Mouse (Mus musculus) neural tube, embryonic 13.5 days (tissue): ENCODE measurements around the gene Tmem97. TPM values are rescaled to one million over a fixed set of nuclear protein-coding genes. Genes with fewer than 3 reads are reported as not detected.

Experiments used
- ATAC-seq: fragments of 200-750 bp; cut with Nextera tagmentation; 2 replicates; pipeline ENCODE4 v1.8.0; 2017; ENCODE audit warnings: low read depth, mild to moderate bottlenecking, moderate TSS enrichment, moderate library complexity
- H3K27ac ChIP-seq: fragments of 300-500 bp; sonication (generic); replicated peaks from 2 replicates; pipeline ENCODE4 v1.5.1; 2015; ENCODE audit warnings: moderate library complexity, mild to moderate bottlenecking, inconsistent platforms
- H3K27me3 ChIP-seq: fragments of 300-500 bp; sonication (generic); 2 replicates; pipeline ENCODE4 v1.6.1; 2015; ENCODE audit warnings: mild to moderate bottlenecking, inconsistent platforms
- H3K36me3 ChIP-seq: fragments of 300-500 bp; sonication (generic); 2 replicates; pipeline ENCODE4 v1.6.1; 2015; ENCODE audit warnings: mild to moderate bottlenecking, inconsistent platforms
- H3K4me1 ChIP-seq: fragments of 300-500 bp; sonication (generic); replicated peaks from 2 replicates; pipeline ENCODE4 v1.6.1; 2015; ENCODE audit warnings: inconsistent platforms
- H3K4me2 ChIP-seq: fragments of 300-500 bp; sonication (generic); 2 replicates; pipeline ENCODE4 v1.6.1; 2015; ENCODE audit warnings: inconsistent platforms, mild to moderate bottlenecking, moderate library complexity
- H3K4me3 ChIP-seq: fragments of 300-500 bp; sonication (generic); 2 replicates; pipeline ENCODE4 v1.5.1; 2015; ENCODE audit warnings: mild to moderate bottlenecking, inconsistent platforms
- H3K9ac ChIP-seq: fragments of 300-500 bp; sonication (generic); 2 replicates; pipeline ENCODE4 v1.6.1; 2015; ENCODE audit warnings: moderate library complexity, mild to moderate bottlenecking, inconsistent platforms
- H3K9me3 ChIP-seq: fragments of 300-500 bp; sonication (generic); 2 replicates; pipeline ENCODE4 v1.6.1; 2016; ENCODE audit warnings: inconsistent platforms
- WGBS: fragments of 180-500 bp; shearing (Covaris S2); methylation state at CpG from one replicate; pipeline ENCODE4 v1.1.7; 2015; 5-methylcytosine and 5-hydroxymethylcytosine counted together
- polyA plus RNA-seq: library from polyadenylated mRNA; unstranded; fragments of >200 nt; fragmentation: Nextera tagmentation; extraction: Ambion mirVana; gene quantifications from 2 replicates; pipeline ENCODE4 v1.2.1, GENCODE M21; 2015

The Tmem97 gene
- polyA plus RNA-seq, 1 experiment from 2014 or later: 31.5 TPM

DNA sequence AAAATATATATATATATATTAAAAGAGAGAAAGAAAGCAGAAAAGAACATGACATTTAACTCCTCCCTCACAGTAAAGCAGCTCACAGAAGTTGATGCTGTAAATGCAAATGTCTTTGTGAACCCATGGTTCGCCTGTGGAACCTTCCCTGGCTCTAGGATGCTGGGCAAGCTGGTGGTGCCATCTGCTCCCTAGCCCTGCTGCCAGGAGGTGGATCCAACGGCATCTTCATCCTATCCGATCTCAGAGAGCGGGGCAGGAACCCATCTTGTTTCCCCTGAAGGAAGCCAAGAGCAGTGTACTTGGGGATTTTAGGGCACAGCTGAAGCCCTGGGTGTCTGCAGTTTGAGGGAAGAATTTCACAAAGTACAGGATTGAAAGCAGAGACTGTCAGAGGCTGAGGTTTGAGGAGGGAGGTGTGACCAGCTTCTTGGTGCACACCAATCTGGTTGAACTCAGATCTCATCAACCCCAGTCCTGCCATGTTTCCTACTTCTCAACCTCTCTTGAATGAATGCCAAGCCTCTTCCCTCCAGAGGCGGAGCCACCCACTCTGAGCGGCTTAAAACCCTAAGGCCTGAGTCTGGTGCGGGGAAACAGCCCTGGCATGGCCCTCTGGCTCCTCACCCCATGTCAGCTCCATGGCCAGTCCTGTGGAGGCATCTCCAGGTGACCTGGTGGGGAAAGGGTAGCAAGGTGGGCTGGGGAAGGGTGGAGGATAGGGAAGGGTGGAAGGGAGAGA lies 47.5 kb downstream of the Tmem97 start, which contains the start of gene Sebox:
TSS of gene Sebox (plus strand) at position 539 of the 742 bp plus-strand sequence.
- 79% methylated on average over 7 of the region's 7 CpGs for WGBS
- H3K4me2 ChIP-seq: no peak within 1 kb of the TSS
- no peak within 1 kb of the TSS for H3K4me3 ChIP-seq
- no peak for ATAC-seq
- H3K9me3 ChIP-seq: no peaks in the 10 kb centered on the region
- peaks cover 4% of the 10 kb centered on the region for H3K4me1 ChIP-seq
- no peak within 1 kb of the TSS for H3K27ac ChIP-seq
- 0 out of 2 replicates have a peak within 1 kb of the TSS, but pooled peaks have one; percentile 8 for H3K9ac ChIP-seq
- H3K36me3 ChIP-seq: peaks cover 31% of the 10 kb centered on the region
- peaks cover 17% of the 10 kb centered on the region for H3K27me3 ChIP-seq

DNA sequence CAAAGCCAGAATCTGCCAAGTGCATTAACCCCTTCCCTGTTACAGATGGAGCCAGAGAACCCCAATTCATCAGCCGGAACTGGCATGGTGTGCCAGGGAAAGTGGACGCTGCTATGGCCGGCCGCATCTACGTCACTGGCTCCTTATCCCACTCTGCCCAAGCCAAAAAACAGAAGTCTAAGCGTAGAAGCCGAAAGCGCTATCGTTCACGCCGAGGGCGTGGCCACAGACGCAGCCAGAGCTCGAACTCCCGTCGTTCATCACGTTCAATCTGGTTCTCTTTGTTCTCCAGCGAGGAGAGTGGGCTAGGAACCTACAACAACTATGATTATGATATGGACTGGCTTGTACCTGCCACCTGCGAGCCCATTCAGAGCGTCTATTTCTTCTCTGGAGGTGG lies 49.0 kb downstream of the Tmem97 start:
- Histone ChIP-seq H3K4me2 (no peak overlapping the region), H3K9ac (0 out of 2 replicates have a peak overlapping the region, but pooled peaks have one; percentile 31), H3K36me3 (peaks cover 15% of the 10 kb centered on the region), H3K4me1 (peaks cover 12% of the 10 kb centered on the region), H3K9me3 (no peaks in the 10 kb centered on the region), H3K27ac (no peak overlapping the region), H3K27me3 (peaks cover 17% of the 10 kb centered on the region), H3K4me3 (no peak overlapping the region)
- no peak for ATAC-seq
- WGBS: 82% methylated on average over 20 of the region's 20 CpGs

DNA sequence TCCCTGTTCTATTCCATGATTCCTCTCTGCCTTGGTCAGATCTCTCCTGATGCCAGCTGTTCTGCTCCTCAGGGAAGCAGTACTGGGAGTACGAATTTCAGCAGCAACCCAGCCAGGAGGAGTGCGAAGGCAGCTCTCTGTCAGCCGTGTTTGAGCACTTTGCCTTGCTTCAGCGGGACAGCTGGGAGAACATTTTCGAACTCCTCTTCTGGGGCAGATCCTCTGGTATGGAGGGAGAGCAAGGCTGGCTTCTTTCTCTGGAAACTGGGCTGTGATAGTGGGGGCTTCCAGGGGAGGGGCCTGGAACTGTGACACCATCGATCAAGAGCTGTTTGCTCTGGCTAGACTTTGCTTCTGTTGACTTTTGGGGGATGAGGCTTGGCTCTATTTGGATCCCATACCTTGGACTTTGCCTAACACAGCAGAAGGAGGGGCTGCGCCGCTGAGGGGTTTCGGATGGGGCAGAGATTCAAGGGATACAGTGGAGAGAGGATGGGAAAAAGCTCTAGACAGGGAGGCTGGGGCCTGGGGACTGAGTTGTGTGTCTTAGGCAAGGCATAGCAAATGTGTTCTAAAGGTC lies 49.9 kb downstream of the Tmem97 start:
- H3K36me3 ChIP-seq: peaks cover 8% of the 10 kb centered on the region
- H3K27me3 ChIP-seq: peaks cover 21% of the 10 kb centered on the region
- H3K4me1 ChIP-seq: peaks cover 21% of the 10 kb centered on the region
- H3K9me3 ChIP-seq: no peaks in the 10 kb centered on the region
- WGBS: 78% methylated on average over 9 of the region's 9 CpGs
- H3K27ac ChIP-seq: no peak overlapping the region
- H3K9ac ChIP-seq: peak overlapping the region; percentile 50; the same call in 1 of the 2 replicates
- no peak for ATAC-seq
- peak overlapping the region; percentile 31 for H3K4me2 ChIP-seq
- H3K4me3 ChIP-seq: peak overlapping the region; percentile 21; the same call in 1 of the 2 replicates

DNA sequence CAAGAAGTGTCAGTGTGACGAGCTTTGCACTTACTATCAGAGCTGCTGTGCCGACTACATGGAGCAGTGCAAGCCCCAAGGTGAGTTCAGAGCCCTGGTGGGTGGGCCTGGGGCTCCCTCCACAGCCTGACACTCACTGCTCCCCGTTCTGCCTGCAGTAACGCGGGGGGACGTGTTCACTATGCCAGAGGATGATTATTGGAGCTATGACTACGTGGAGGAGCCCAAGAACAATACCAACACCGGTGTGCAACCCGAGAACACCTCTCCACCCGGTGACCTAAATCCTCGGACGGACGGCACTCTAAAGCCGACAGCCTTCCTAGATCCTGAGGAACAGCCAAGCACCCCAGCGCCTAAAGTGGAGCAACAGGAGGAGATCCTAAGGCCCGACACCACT lies 51.0 kb downstream of the Tmem97 start:
- H3K36me3 ChIP-seq: no peaks in the 10 kb centered on the region
- H3K9me3 ChIP-seq: no peaks in the 10 kb centered on the region
- no peak for ATAC-seq
- H3K4me3 ChIP-seq: peak overlapping the region; percentile 21
- H3K4me2 ChIP-seq: peak overlapping the region; percentile 31
- H3K27me3 ChIP-seq: peaks cover 31% of the 10 kb centered on the region
- 55% methylated on average over 16 of the region's 16 CpGs for WGBS
- peaks cover 32% of the 10 kb centered on the region for H3K4me1 ChIP-seq
- H3K27ac ChIP-seq: 0 out of 2 replicates have a peak overlapping the region, but pooled peaks have one; percentile 19
- H3K9ac ChIP-seq: peak overlapping the region; percentile 50

DNA sequence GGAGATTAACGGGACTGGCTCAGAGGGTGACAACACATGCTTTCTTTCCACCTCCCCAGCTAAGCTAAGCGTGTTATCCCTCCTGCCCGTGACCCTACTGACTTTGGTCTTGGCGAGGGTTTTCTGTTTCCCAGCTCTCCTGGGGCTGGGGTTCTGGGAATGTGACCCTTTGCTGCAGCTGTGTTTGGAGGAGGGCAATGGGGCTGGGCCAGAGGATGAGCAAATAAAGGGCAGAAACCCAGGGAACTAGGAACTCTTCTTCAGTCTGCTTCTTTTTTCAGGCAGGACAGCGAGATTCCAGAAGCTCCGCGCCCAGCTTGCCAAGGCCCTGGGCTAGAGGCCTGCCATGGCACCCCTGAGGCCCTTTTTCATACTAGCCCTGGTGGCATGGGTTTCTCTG lies 51.6 kb downstream of the Tmem97 start, which contains the start of gene Vtn:
TSS of gene Vtn (plus strand) at position 88 of the 400 bp plus-strand sequence.
- 67% methylated on average over 7 of the region's 7 CpGs for WGBS
- H3K36me3 ChIP-seq: no peaks in the 10 kb centered on the region
- H3K4me2 ChIP-seq: peak within 1 kb of the TSS; percentile 78
- ATAC-seq: no peak
- H3K27me3 ChIP-seq: peaks cover 36% of the 10 kb centered on the region
- H3K4me1 ChIP-seq: peaks cover 38% of the 10 kb centered on the region
- no peaks in the 10 kb centered on the region for H3K9me3 ChIP-seq
- H3K9ac ChIP-seq: peak within 1 kb of the TSS; percentile 71
- H3K27ac ChIP-seq: peak within 1 kb of the TSS; percentile 97
- H3K4me3 ChIP-seq: peak within 1 kb of the TSS; percentile 82

DNA sequence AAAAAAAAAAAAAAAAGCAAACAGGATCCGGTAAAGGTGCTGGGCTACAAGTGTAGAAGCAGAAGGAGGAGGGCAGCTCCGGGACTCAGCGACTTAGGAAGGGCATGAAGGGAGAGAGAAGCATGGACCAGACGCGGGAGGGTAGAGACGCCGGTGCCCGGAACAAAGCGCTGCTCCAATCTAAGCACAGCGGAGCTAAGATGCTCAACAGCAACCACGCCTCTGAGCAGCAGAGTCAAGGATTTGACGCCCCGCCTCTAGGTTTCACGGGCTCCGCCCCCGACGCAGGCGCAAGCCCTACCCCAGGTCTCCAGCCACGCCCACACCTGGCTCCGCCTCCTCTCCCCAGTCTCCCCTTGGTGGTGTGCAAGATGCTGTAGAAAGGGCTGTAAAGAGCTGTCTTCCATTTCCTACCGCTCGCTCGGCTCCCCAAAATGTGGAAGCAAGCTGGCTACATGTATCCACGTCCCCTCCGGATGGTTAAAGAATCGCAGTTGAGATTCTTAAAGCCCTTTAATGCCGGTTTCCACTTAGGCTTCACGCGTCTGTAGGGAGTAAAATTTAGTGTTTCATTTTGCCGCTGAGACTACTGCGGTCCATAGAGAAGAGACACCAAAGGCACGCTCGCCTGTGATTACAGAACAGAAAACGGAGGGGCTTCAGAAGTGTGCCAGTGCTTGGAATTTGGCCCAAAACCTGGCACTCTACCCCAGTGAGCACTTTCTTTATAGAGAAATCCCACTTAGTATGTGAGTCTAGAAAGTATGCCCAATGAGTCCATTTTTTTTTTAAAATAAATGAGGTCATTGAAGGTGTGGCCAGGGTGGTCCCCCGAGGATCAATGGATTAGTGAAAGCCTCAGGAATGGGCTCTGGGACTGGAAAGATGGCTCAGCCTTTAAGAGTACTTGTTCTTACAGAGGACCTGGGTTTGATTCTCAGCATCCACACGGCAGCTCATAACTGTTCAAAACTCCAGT lies 52.7 kb downstream of the Tmem97 start, which contains the start of gene Sarm1:
TSS of gene Sarm1 (minus strand) at position 211 of the 979 bp plus-strand sequence.
- Histone ChIP-seq H3K27me3 (peaks cover 36% of the 10 kb centered on the region), H3K9me3 (no peaks in the 10 kb centered on the region), H3K4me2 (peak within 1 kb of the TSS; percentile 78), H3K27ac (peak within 1 kb of the TSS; percentile 97), H3K36me3 (no peaks in the 10 kb centered on the region), H3K9ac (peak within 1 kb of the TSS; percentile 91), H3K4me1 (peaks cover 38% of the 10 kb centered on the region), H3K4me3 (peak within 1 kb of the TSS; percentile 82)
- 3% methylated on average over 36 of the region's 36 CpGs for WGBS
- peak; percentile 96 for ATAC-seq

DNA sequence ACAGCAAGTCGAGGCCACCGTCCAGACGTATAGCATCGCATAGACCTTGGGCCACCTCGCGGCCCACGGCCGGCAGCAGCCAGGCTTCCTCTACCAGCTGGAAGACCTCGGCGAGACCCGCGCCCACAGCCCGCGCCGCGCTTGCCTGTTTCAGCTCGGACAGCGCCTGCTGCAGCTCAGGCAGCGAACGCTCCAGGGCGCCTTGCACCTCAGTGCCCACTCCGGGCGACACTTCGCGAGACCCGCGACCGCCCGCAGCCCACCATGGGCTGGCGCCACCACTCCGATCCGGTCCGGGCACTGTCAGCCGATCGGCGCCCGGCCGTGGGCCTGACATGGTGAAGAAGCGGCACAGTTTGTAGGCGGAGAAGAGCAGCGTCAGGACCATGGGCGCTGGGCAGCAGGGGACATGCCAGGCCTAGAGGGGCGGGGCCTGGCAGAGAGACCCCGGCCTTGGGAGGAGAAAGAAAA lies 53.5 kb downstream of the Tmem97 start:
- Histone ChIP-seq H3K4me2 (peak overlapping the region; percentile 78), H3K9me3 (no peaks in the 10 kb centered on the region), H3K4me3 (peak overlapping the region; percentile 82), H3K4me1 (peaks cover 38% of the 10 kb centered on the region), H3K27ac (peak overlapping the region; percentile 97), H3K27me3 (peaks cover 42% of the 10 kb centered on the region), H3K9ac (peak overlapping the region; percentile 91), H3K36me3 (no peaks in the 10 kb centered on the region)
- under 1% methylated on average over 44 of the region's 44 CpGs for whole genome bisulfite sequencing
- ATAC-seq: peak; percentile 77

DNA sequence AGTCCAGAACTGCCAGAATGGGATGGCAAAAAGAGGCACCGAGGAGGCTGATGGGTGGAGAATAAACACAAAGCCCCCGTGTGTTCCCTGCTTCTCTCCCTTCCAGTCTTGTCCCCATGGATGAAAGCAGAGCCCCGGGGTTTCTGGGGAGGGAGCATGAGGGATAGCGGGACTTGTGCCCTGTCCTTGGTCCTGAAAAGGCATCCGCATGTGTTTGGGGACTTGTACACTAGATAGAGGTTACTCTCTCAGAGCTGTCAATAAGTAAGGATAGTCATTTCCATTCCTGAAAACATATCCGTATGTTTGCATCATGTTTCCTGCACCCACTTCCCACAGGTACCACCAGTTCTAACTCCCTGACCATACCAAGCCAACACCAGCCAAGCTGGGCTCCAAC lies 54.7 kb downstream of the Tmem97 start:
- Histone ChIP-seq H3K9me3 (no peaks in the 10 kb centered on the region), H3K36me3 (no peaks in the 10 kb centered on the region), H3K27me3 (peaks cover 51% of the 10 kb centered on the region), H3K4me1 (peaks cover 45% of the 10 kb centered on the region), H3K4me2 (peak overlapping the region; percentile 78), H3K9ac (peak overlapping the region; percentile 91), H3K27ac (no peak overlapping the region), H3K4me3 (peak overlapping the region; percentile 82)
- ATAC-seq: no peak
- WGBS: 8% methylated on average over 6 of the region's 6 CpGs

Other genes with a start within 250 kb of the Tmem97 start
- 7.0 and 8.2 TPM in 2 replicates for gene Spag5, start 249.2 kb downstream of the Tmem97 start, polyA plus RNA-seq
- 143 and 149 TPM in 2 replicates for gene Aldoc, start 227.8 kb downstream of the Tmem97 start, polyA plus RNA-seq
- 79.6 and 79.7 TPM in 2 replicates for gene Pigs, start 222.4 kb downstream of the Tmem97 start, polyA plus RNA-seq
- gene Unc119, start 207.3 kb downstream of the Tmem97 start, polyA plus RNA-seq: 80.0 and 81.9 TPM in 2 replicates
- gene Foxn1, start 164.2 kb downstream of the Tmem97 start, polyA plus RNA-seq: not detected in 2 replicates
- not detected in 2 replicates for gene Slc13a2, start 128.6 kb downstream of the Tmem97 start, polyA plus RNA-seq
- gene Slc46a1, start 85.1 kb downstream of the Tmem97 start, polyA plus RNA-seq: 16.5 and 16.9 TPM in 2 replicates
- 41.1 and 43.0 TPM in 2 replicates for gene Sarm1, start 53.0 kb downstream of the Tmem97 start, polyA plus RNA-seq
- 181 and 197 TPM in 2 replicates for gene Vtn, start 51.7 kb downstream of the Tmem97 start, polyA plus RNA-seq
- gene Sebox, start 47.3 kb downstream of the Tmem97 start, polyA plus RNA-seq: 0.15 TPM in 1 of 2 replicates, not detected in the other
- 92.7 and 101 TPM in 2 replicates for gene Tmem199, start 38.6 kb downstream of the Tmem97 start, polyA plus RNA-seq
- gene Poldip2, start 38.6 kb downstream of the Tmem97 start, polyA plus RNA-seq: 178 and 191 TPM in 2 replicates
- gene Tnfaip1, start 14.4 kb downstream of the Tmem97 start, polyA plus RNA-seq: 50.7 and 54.2 TPM in 2 replicates
- 120 and 122 TPM in 2 replicates for gene Ift20, start 14.4 kb downstream of the Tmem97 start, polyA plus RNA-seq
- 30.0 and 33.9 TPM in 2 replicates for gene Nlk, start 146.6 kb upstream of the Tmem97 start, polyA plus RNA-seq
- gene Ccnq, start 201.0 kb upstream of the Tmem97 start, polyA plus RNA-seq: 33.3 and 36.0 TPM in 2 replicates